Mouse (Mus musculus) heart, embryonic 13.5 days (tissue): ENCODE measurements at regions not wholly inside any gene's neighbourhood (a gene's known extent, or its start where the extent isn't known, plus 50 kb on each side); places are given as distances from the start of the nearest gene placed in this dataset.

Source experiments
- ATAC-seq: fragments of 200-750 bp; cut with Nextera tagmentation; 2 replicates; pipeline ENCODE4 v1.8.0; 2017; ENCODE audit warnings: moderate TSS enrichment; ENCODE audit not compliant: insufficient number of reproducible peaks, low FRiP score, low TSS enrichment; ENCODE audit errors: extremely low read depth
- H3K27ac ChIP-seq: fragments of 300-500 bp; sonication (generic); replicated peaks from 2 replicates; pipeline ENCODE4 v1.5.1; 2015; ENCODE audit warnings: moderate library complexity, mild to moderate bottlenecking, inconsistent platforms
- H3K27me3 ChIP-seq: fragments of 300-500 bp; sonication (generic); replicated peaks from 2 replicates; pipeline ENCODE4 v1.6.1; 2015; ENCODE audit warnings: mild to moderate bottlenecking, inconsistent platforms
- H3K36me3 ChIP-seq: fragments of 300-500 bp; sonication (generic); 2 replicates; pipeline ENCODE4 v1.6.1; 2015; ENCODE audit warnings: mild to moderate bottlenecking, inconsistent platforms
- H3K4me1 ChIP-seq: fragments of 300-500 bp; sonication (generic); 2 replicates; pipeline ENCODE4 v1.6.1; 2015; ENCODE audit warnings: inconsistent platforms
- H3K4me2 ChIP-seq: fragments of 300-500 bp; sonication (generic); 2 replicates; pipeline ENCODE4 v1.6.1; 2015; ENCODE audit warnings: inconsistent platforms, mild to moderate bottlenecking, moderate library complexity
- H3K4me3 ChIP-seq: fragments of 300-500 bp; sonication (generic); 2 replicates; pipeline ENCODE4 v1.5.1; 2015; ENCODE audit warnings: moderate library complexity, mild to moderate bottlenecking, inconsistent platforms
- H3K9ac ChIP-seq: fragments of 300-500 bp; sonication (generic); 2 replicates; pipeline ENCODE4 v1.6.1; 2015; ENCODE audit warnings: inconsistent platforms, mild to moderate bottlenecking, moderate library complexity
- H3K9me3 ChIP-seq: fragments of 300-500 bp; sonication (generic); 2 replicates; pipeline ENCODE4 v1.6.1; 2016; ENCODE audit warnings: inconsistent platforms
- WGBS: fragments of 180-500 bp; shearing (Covaris S2); methylation state at CpG from one replicate; pipeline ENCODE4 v1.1.7; 2015; ENCODE audit warnings: mixed read lengths; 5-methylcytosine and 5-hydroxymethylcytosine counted together

- Histone ChIP-seq H3K4me2 (no peak overlapping the region), H3K4me1 (peaks cover 50% of the 10 kb centered on the region), H3K9ac (no peak overlapping the region), H3K9me3 (peaks cover 7% of the 10 kb centered on the region), H3K4me3 (no peak overlapping the region), H3K27ac (peak overlapping the region; percentile 78), H3K27me3 (no peaks in the 10 kb centered on the region), H3K36me3 (no peaks in the 10 kb centered on the region)
- no peak for ATAC-seq
- 52% methylated on average over 6 of the region's 6 CpGs for WGBS
Observed at GRCm38 (mm10) chr10:24445036-24445435, 150.2 kb upstream of the Ccn2 start.

DNA sequence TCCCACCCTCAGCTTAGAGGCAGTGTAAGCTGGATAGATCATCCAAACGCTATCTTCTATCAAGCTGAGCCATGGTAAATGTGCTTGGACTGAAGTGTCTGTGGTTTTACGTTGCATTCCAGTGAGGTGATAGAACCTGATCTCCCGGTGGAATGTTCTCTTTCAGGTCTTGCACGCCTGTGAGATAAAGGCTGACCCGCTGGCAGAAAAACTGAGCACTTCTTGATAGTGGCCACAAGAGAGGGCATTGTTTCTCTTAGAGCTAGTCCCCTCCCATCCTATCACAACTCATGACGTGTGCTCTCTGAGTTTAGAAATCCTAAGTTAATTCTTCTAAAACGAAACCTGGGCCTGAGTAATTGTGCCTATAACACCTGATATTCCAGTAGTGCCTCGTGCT lies 149.1 kb upstream of the Ccn2 start:
- peak overlapping the region; percentile 35; the same call in 1 of the 2 replicates for H3K4me2 ChIP-seq
- H3K4me3 ChIP-seq, result no peak overlapping the region
- no peaks in the 10 kb centered on the region for H3K27me3 ChIP-seq
- peaks cover 7% of the 10 kb centered on the region for H3K9me3 ChIP-seq
- H3K36me3 ChIP-seq, result no peaks in the 10 kb centered on the region
- H3K9ac ChIP-seq, result no peak overlapping the region
- 10% methylated on average over 8 of the region's 8 CpGs for WGBS
- H3K27ac ChIP-seq, result peak overlapping the region; percentile 78
- ATAC-seq, result no peak
- peaks cover 50% of the 10 kb centered on the region for H3K4me1 ChIP-seq

DNA sequence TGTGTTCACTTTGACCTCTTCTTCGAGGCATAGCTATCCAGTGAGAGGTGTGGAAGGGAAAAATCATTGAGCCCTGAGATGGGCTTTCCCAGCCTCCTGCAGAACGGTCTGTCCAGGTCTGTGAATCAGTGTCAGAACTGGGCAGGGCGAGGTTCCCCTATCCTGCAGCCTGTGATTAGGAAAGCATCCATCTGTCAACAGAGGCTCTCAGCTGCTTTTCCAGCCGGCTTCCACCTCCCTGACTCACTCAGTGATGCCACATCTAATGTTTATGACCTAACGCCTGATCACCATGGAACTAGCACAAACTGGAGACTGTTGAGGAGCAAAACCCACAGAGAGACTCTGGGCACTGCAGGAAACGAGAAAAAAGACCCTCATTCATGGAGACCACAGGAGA lies 148.1 kb upstream of the Ccn2 start:
- ATAC-seq, result no peak
- no peaks in the 10 kb centered on the region for H3K27me3 ChIP-seq
- peaks cover 7% of the 10 kb centered on the region for H3K9me3 ChIP-seq
- WGBS, result 25% methylated on average over 6 of the region's 6 CpGs
- H3K4me3 ChIP-seq, result no peak overlapping the region
- H3K4me1 ChIP-seq, result peaks cover 50% of the 10 kb centered on the region
- no peak overlapping the region for H3K9ac ChIP-seq
- no peak overlapping the region for H3K4me2 ChIP-seq
- no peaks in the 10 kb centered on the region for H3K36me3 ChIP-seq
- peak overlapping the region; percentile 78 for H3K27ac ChIP-seq

- no peak overlapping the region for H3K9ac ChIP-seq
- H3K4me1 ChIP-seq, result peaks cover 50% of the 10 kb centered on the region
- WGBS, result 44% methylated on average over 9 of the region's 9 CpGs
- no peak overlapping the region for H3K4me3 ChIP-seq
- H3K9me3 ChIP-seq, result peaks cover 7% of the 10 kb centered on the region
- no peaks in the 10 kb centered on the region for H3K36me3 ChIP-seq
- H3K4me2 ChIP-seq, result no peak overlapping the region
- H3K27ac ChIP-seq, result peak overlapping the region; percentile 78
- no peaks in the 10 kb centered on the region for H3K27me3 ChIP-seq
- ATAC-seq, result no peak
Observed at GRCm38 (mm10) chr10:24448001-24448561, 147.2 kb upstream of the Ccn2 start.

DNA sequence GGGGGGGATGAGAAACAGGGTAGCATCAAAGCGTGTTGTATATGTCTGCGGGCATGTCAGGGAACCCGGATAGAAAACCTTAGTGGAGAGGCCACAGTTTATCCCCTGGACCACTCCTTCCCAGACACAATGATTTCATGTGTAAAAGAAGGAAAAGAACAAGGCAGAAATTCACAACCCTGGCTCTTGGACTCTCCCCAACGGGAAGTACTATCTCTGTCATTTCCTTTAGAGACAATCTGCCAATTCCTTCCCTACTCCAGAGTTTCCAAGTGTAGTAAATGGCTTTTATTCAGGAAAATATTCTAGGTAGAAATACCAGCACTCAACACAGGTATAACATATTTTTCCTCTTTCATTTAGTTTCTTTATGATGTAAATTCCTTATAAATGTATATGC lies 141.7 kb upstream of the Ccn2 start:
- Histone ChIP-seq H3K9ac (no peak overlapping the region), H3K4me3 (no peak overlapping the region), H3K36me3 (no peaks in the 10 kb centered on the region), H3K4me1 (peaks cover 16% of the 10 kb centered on the region), H3K9me3 (peaks cover 7% of the 10 kb centered on the region), H3K27ac (peak overlapping the region; percentile 61), H3K27me3 (no peaks in the 10 kb centered on the region), H3K4me2 (no peak overlapping the region)
- ATAC-seq, result no peak
- 57% methylated on average over 4 of the region's 4 CpGs for WGBS

DNA sequence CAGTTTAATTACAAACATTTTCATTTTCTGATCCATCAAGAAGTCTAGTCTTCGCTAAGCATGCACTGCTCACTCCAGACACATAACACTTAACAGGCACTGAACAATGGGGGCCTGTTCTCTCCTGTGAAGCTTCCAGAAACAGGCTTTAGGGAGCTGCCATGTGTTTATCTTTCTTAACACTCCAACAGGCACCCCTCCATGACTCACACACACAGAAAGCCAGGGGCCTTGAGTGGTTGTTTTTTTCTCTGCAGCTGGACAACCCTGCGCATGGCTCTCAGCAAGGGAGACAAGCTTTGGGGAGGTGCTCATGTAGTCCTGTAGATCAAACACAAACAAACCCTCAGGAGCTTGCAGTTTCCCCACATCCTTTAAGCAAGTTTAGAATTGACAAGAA lies 136.6 kb upstream of the Ccn2 start:
- Histone ChIP-seq H3K9ac (no peak overlapping the region), H3K4me3 (no peak overlapping the region), H3K27me3 (no peaks in the 10 kb centered on the region), H3K4me2 (no peak overlapping the region), H3K27ac (peak overlapping the region; percentile 61), H3K4me1 (peaks cover 20% of the 10 kb centered on the region), H3K36me3 (no peaks in the 10 kb centered on the region), H3K9me3 (no peaks in the 10 kb centered on the region)
- 0 out of 2 replicates have a peak, but pooled peaks have one; percentile 37 for ATAC-seq
- 24% methylated on average over 2 of the region's 2 CpGs for WGBS

DNA sequence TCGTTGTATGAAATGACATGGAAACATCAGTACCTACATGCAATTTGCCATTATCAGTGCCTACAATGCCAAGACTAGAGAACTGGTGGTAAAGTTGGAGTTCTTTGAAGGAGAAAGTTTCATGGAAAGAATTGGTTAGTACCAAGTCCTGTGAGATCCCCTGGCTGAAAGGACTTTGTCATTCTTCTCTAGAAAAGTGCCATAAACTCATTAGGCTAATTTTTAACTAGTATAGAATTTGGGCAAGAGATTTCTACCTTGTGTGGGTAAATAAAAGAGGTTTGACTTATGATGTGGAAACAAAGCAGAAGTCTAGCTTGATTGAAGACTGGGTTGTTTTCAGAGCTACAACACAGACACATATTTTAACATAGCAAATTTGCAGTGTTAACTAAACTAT lies 131.4 kb upstream of the Ccn2 start:
- H3K4me3 ChIP-seq, result no peak overlapping the region
- H3K27me3 ChIP-seq, result no peaks in the 10 kb centered on the region
- H3K4me2 ChIP-seq, result no peak overlapping the region
- ATAC-seq, result no peak
- no peak overlapping the region for H3K9ac ChIP-seq
- 88% methylated on average over 1 of the region's 1 CpGs for WGBS
- no peaks in the 10 kb centered on the region for H3K36me3 ChIP-seq
- H3K27ac ChIP-seq, result no peak overlapping the region
- H3K4me1 ChIP-seq, result peaks cover 6% of the 10 kb centered on the region
- H3K9me3 ChIP-seq, result no peaks in the 10 kb centered on the region

GRCm38 (mm10) chr10:24464377-24464776 lies 130.9 kb upstream of the Ccn2 start:
- H3K36me3 ChIP-seq, result no peaks in the 10 kb centered on the region
- no peak overlapping the region for H3K9ac ChIP-seq
- no peak overlapping the region for H3K4me2 ChIP-seq
- no peaks in the 10 kb centered on the region for H3K27me3 ChIP-seq
- ATAC-seq, result no peak
- no peak overlapping the region for H3K4me3 ChIP-seq
- 78% methylated on average over 3 of the region's 3 CpGs for WGBS
- no peaks in the 10 kb centered on the region for H3K9me3 ChIP-seq
- peaks cover under 1% of the 10 kb centered on the region; the same call in 1 of the 2 replicates for H3K4me1 ChIP-seq
- no peak overlapping the region for H3K27ac ChIP-seq

- no peaks in the 10 kb centered on the region for H3K9me3 ChIP-seq
- H3K36me3 ChIP-seq, result no peaks in the 10 kb centered on the region
- no peaks in the 10 kb centered on the region for H3K4me1 ChIP-seq
- no peak overlapping the region for H3K27ac ChIP-seq
- 79% methylated on average over 1 of the region's 1 CpGs for WGBS
- no peak overlapping the region for H3K9ac ChIP-seq
- H3K4me3 ChIP-seq, result no peak overlapping the region
- H3K27me3 ChIP-seq, result no peaks in the 10 kb centered on the region
- no peak for ATAC-seq
- no peak overlapping the region for H3K4me2 ChIP-seq
Observed at GRCm38 (mm10) chr10:24469741-24470140, 125.5 kb upstream of the Ccn2 start.

GRCm38 (mm10) chr10:24471521-24471920 lies 123.7 kb upstream of the Ccn2 start:
- H3K4me1 ChIP-seq, result no peaks in the 10 kb centered on the region
- H3K4me2 ChIP-seq, result no peak overlapping the region
- H3K9ac ChIP-seq, result no peak overlapping the region
- no peak for ATAC-seq
- WGBS, result 77% methylated on average over 2 of the region's 2 CpGs
- H3K9me3 ChIP-seq, result no peaks in the 10 kb centered on the region
- H3K4me3 ChIP-seq, result no peak overlapping the region
- no peak overlapping the region for H3K27ac ChIP-seq
- H3K27me3 ChIP-seq, result no peaks in the 10 kb centered on the region
- H3K36me3 ChIP-seq, result no peaks in the 10 kb centered on the region

DNA sequence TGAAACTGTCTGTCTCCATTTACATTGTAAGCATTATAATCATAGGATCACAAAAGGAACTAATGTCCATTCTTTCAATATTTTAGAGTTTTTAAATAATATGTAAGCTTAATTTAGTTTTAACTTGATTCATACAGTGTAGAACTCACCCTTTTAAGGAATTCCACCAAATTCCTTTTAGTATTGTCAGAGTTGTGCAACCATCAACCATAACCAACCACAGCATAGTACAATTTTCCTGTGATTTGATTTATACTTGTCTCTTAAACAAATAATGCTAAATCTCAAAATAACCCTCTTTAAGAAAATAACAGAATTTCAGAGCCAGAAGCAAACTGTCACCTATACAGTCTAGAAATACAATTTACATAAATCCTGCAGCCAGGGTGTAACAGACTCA lies 119.0 kb upstream of the Ccn2 start:
- no peak for ATAC-seq
- Histone ChIP-seq H3K27ac (no peak overlapping the region), H3K27me3 (no peaks in the 10 kb centered on the region), H3K36me3 (no peaks in the 10 kb centered on the region), H3K9me3 (no peaks in the 10 kb centered on the region), H3K4me3 (no peak overlapping the region), H3K4me2 (no peak overlapping the region), H3K4me1 (peaks cover 22% of the 10 kb centered on the region), H3K9ac (no peak overlapping the region)

GRCm38 (mm10) chr10:24478535-24478934 lies 116.7 kb upstream of the Ccn2 start:
- no peak for ATAC-seq
- no peaks in the 10 kb centered on the region for H3K36me3 ChIP-seq
- no peaks in the 10 kb centered on the region for H3K27me3 ChIP-seq
- peaks cover 32% of the 10 kb centered on the region for H3K4me1 ChIP-seq
- H3K27ac ChIP-seq, result peak overlapping the region; percentile 94
- no peak overlapping the region for H3K4me3 ChIP-seq
- H3K9me3 ChIP-seq, result no peaks in the 10 kb centered on the region
- H3K9ac ChIP-seq, result peak overlapping the region; percentile 64
- peak overlapping the region; percentile 45; the same call in 1 of the 2 replicates for H3K4me2 ChIP-seq
- 81% methylated on average over 2 of the region's 2 CpGs for WGBS
